Mouse (Mus musculus) thymus, adult 2 months (tissue): ENCODE measurements around the gene Troap.

Experiments used
- CTCF ChIP-seq: fragments of 200-500 bp; IDR thresholded peaks from 2 replicates; pipeline ENCODE4 v1.5.1; 2012; ENCODE audit warnings: mild to moderate bottlenecking, control low read depth, low read length, moderate library complexity, borderline replicate concordance; ENCODE audit not compliant: control insufficient read depth, poor library complexity, insufficient read depth; ENCODE audit errors: extremely low read depth
- POLR2A ChIP-seq: fragments of 200-500 bp; IDR thresholded peaks from 2 replicates; pipeline ENCODE4 v1.6.1; 2012; ENCODE audit warnings: mild to moderate bottlenecking, low read length, control low read depth, moderate library complexity; ENCODE audit not compliant: control insufficient read depth, poor library complexity, insufficient read depth; ENCODE audit errors: extremely low read depth

GRCm38 (mm10) chr15:99039306-99039705 is 35.1 kb upstream of the Troap start:
- no peak for TF ChIP-seq CTCF
- TF ChIP-seq POLR2A = no peak
